Mouse (Mus musculus) liver, embryonic 15.5 days (tissue): Measurements from ENCODE around the gene Cox7a2. TPM values are rescaled to one million over a fixed set of nuclear protein-coding genes. Genes with fewer than 3 reads are reported as not detected.
A peak's percentile ranks its signal among the peaks of the same experiment; 100 is the strongest.

ENCODE experiments used
- ATAC-seq: fragments of 200-750 bp; cut with Nextera tagmentation; 2 replicates; pipeline ENCODE4 v1.8.0; 2017; ENCODE audit warnings: moderate number of reproducible peaks, mild to moderate bottlenecking, moderate library complexity; ENCODE audit not compliant: insufficient read depth
- H3K27ac ChIP-seq: fragments of 300-500 bp; sonication (generic); replicated peaks from 2 replicates; pipeline ENCODE4 v1.5.1; 2015; ENCODE audit warnings: mild to moderate bottlenecking, inconsistent platforms
- H3K27me3 ChIP-seq: fragments of 300-500 bp; sonication (generic); 2 replicates; pipeline ENCODE4 v1.6.1; 2015; ENCODE audit warnings: mild to moderate bottlenecking, inconsistent platforms
- H3K36me3 ChIP-seq: fragments of 300-500 bp; sonication (generic); replicated peaks from 2 replicates; pipeline ENCODE4 v1.6.1; 2015; ENCODE audit warnings: moderate library complexity, mild to moderate bottlenecking, inconsistent platforms
- H3K4me1 ChIP-seq: fragments of 300-500 bp; sonication (generic); replicated peaks from 2 replicates; pipeline ENCODE4 v1.6.1; 2015; ENCODE audit warnings: inconsistent platforms
- H3K4me2 ChIP-seq: fragments of 300-500 bp; sonication (generic); 2 replicates; pipeline ENCODE4 v1.6.1; 2015; ENCODE audit warnings: moderate library complexity, mild to moderate bottlenecking, inconsistent platforms
- H3K4me3 ChIP-seq: fragments of 300-500 bp; sonication (generic); replicated peaks from 2 replicates; pipeline ENCODE4 v1.5.1; 2015; ENCODE audit warnings: mild to moderate bottlenecking, inconsistent platforms
- H3K9ac ChIP-seq: fragments of 300-500 bp; sonication (generic); 2 replicates; pipeline ENCODE4 v1.6.1; 2015; ENCODE audit warnings: moderate library complexity, mild to moderate bottlenecking, inconsistent platforms
- H3K9me3 ChIP-seq: fragments of 300-500 bp; sonication (generic); replicated peaks from 2 replicates; pipeline ENCODE4 v1.6.1; 2016; ENCODE audit warnings: inconsistent platforms
- WGBS: fragments of 180-500 bp; shearing (Covaris S2); methylation state at CpG from one replicate; pipeline ENCODE4 v1.1.7; 2015; ENCODE audit warnings: mixed read lengths; ENCODE audit not compliant: insufficient replicate concordance; 5-methylcytosine and 5-hydroxymethylcytosine counted together
- polyA plus RNA-seq: library from polyadenylated mRNA; unstranded; fragments of >200 nt; fragmentation: Nextera tagmentation; extraction: Ambion mirVana; gene quantifications from 2 replicates; pipeline ENCODE4 v1.2.1, GENCODE M21; 2015

The Cox7a2 gene
- polyA plus RNA-seq, 1 experiment from 2014 or later = 436 TPM

GRCm38 (mm10) chr9:79723090-79723489, 36.6 kb downstream of the Cox7a2 start:
- Histone ChIP-seq H3K4me2 (no peak overlapping the region), H3K36me3 (no peaks in the 10 kb centered on the region), H3K9me3 (no peaks in the 10 kb centered on the region), H3K27me3 (peaks cover 44% of the 10 kb centered on the region), H3K9ac (no peak overlapping the region), H3K27ac (no peak overlapping the region), H3K4me1 (peaks cover 7% of the 10 kb centered on the region; the same call in 1 of the 2 replicates), H3K4me3 (no peak overlapping the region)
- WGBS = 27% methylated on average over 5 of the region's 5 CpGs
- no peak for ATAC-seq

- peaks cover 59% of the 10 kb centered on the region for H3K27me3 ChIP-seq
- no peak overlapping the region for H3K27ac ChIP-seq
- no peak overlapping the region for H3K4me3 ChIP-seq
- no peak overlapping the region for H3K9ac ChIP-seq
- H3K4me2 ChIP-seq = no peak overlapping the region
- WGBS = 7% methylated on average over 9 of the region's 9 CpGs
- H3K9me3 ChIP-seq = no peaks in the 10 kb centered on the region
- no peaks in the 10 kb centered on the region for H3K36me3 ChIP-seq
- no peak for ATAC-seq
- peaks cover 7% of the 10 kb centered on the region; the same call in 1 of the 2 replicates for H3K4me1 ChIP-seq
Measured at GRCm38 (mm10) chr9:79721056-79721455, 38.6 kb downstream of the Cox7a2 start.

GRCm38 (mm10) chr9:79720143-79720542, 39.5 kb downstream of the Cox7a2 start:
- ATAC-seq = no peak
- no peak overlapping the region for H3K4me3 ChIP-seq
- H3K27me3 ChIP-seq = peaks cover 63% of the 10 kb centered on the region
- H3K4me1 ChIP-seq = peaks cover 7% of the 10 kb centered on the region; the same call in 1 of the 2 replicates
- H3K27ac ChIP-seq = no peak overlapping the region
- no peaks in the 10 kb centered on the region for H3K9me3 ChIP-seq
- no peaks in the 10 kb centered on the region for H3K36me3 ChIP-seq
- H3K4me2 ChIP-seq = no peak overlapping the region
- H3K9ac ChIP-seq = no peak overlapping the region
- 17% methylated on average over 9 of the region's 9 CpGs for WGBS

- ATAC-seq = no peak
- Histone ChIP-seq H3K9me3 (no peaks in the 10 kb centered on the region), H3K4me3 (0 out of 2 replicates have a peak overlapping the region, but pooled peaks have one; percentile 38), H3K9ac (no peak overlapping the region), H3K4me2 (peak overlapping the region; percentile 61), H3K27me3 (peaks cover 70% of the 10 kb centered on the region), H3K27ac (no peak overlapping the region), H3K4me1 (peaks cover 7% of the 10 kb centered on the region; the same call in 1 of the 2 replicates), H3K36me3 (no peaks in the 10 kb centered on the region)
- 2% methylated on average over 28 of the region's 28 CpGs for WGBS
Measured at GRCm38 (mm10) chr9:79719451-79719850, 40.2 kb downstream of the Cox7a2 start.

GRCm38 (mm10) chr9:79718481-79719370, 41.0 kb downstream of the Cox7a2 start, which contains the start of gene Col12a1:
Gene Col12a1 (minus strand): TSS chr9:79718831.
- Histone ChIP-seq H3K4me3 (peak within 1 kb of the TSS; percentile 38), H3K36me3 (no peaks in the 10 kb centered on the region), H3K4me2 (peak within 1 kb of the TSS; percentile 61), H3K9me3 (no peaks in the 10 kb centered on the region), H3K9ac (no peak within 1 kb of the TSS), H3K27ac (no peak within 1 kb of the TSS), H3K27me3 (peaks cover 73% of the 10 kb centered on the region), H3K4me1 (peaks cover 7% of the 10 kb centered on the region; the same call in 1 of the 2 replicates)
- under 1% methylated on average over 64 of the region's 64 CpGs for WGBS
- no peak for ATAC-seq

GRCm38 (mm10) chr9:79717836-79718475, 41.7 kb downstream of the Cox7a2 start:
- WGBS = 3% methylated on average over 22 of the region's 22 CpGs
- Histone ChIP-seq H3K9ac (no peak overlapping the region), H3K27me3 (peaks cover 73% of the 10 kb centered on the region), H3K4me2 (peak overlapping the region; percentile 61), H3K9me3 (no peaks in the 10 kb centered on the region), H3K4me3 (peak overlapping the region; percentile 38), H3K4me1 (peaks cover 7% of the 10 kb centered on the region; the same call in 1 of the 2 replicates), H3K36me3 (no peaks in the 10 kb centered on the region), H3K27ac (no peak overlapping the region)
- ATAC-seq = no peak

- WGBS = 10% methylated on average over 23 of the region's 23 CpGs
- Histone ChIP-seq H3K36me3 (no peaks in the 10 kb centered on the region), H3K4me1 (peaks cover 7% of the 10 kb centered on the region; the same call in 1 of the 2 replicates), H3K27ac (no peak overlapping the region), H3K9me3 (no peaks in the 10 kb centered on the region), H3K4me2 (no peak overlapping the region), H3K27me3 (peaks cover 69% of the 10 kb centered on the region), H3K4me3 (no peak overlapping the region), H3K9ac (no peak overlapping the region)
- ATAC-seq = no peak
Measured at GRCm38 (mm10) chr9:79716909-79717835, 42.5 kb downstream of the Cox7a2 start.

GRCm38 (mm10) chr9:79716496-79716895, 43.2 kb downstream of the Cox7a2 start:
- H3K9ac ChIP-seq = no peak overlapping the region

GRCm38 (mm10) chr9:79714471-79715045, 45.1 kb downstream of the Cox7a2 start:
- Histone ChIP-seq H3K27me3 (peaks cover 44% of the 10 kb centered on the region), H3K4me2 (peak overlapping the region; percentile 51), H3K27ac (no peak overlapping the region), H3K9me3 (no peaks in the 10 kb centered on the region), H3K9ac (no peak overlapping the region), H3K4me3 (peak overlapping the region; percentile 12; the same call in 1 of the 2 replicates), H3K36me3 (no peaks in the 10 kb centered on the region), H3K4me1 (peaks cover 7% of the 10 kb centered on the region; the same call in 1 of the 2 replicates)
- ATAC-seq = no peak
- 7% methylated on average over 16 of the region's 16 CpGs for WGBS

More at GRCm38 (mm10) chr9:79716496-79716895, 43.2 kb downstream of the Cox7a2 start:
- Histone ChIP-seq H3K27ac (no peak overlapping the region), H3K36me3 (no peaks in the 10 kb centered on the region), H3K27me3 (peaks cover 62% of the 10 kb centered on the region), H3K4me3 (no peak overlapping the region), H3K4me2 (no peak overlapping the region), H3K4me1 (peaks cover 7% of the 10 kb centered on the region; the same call in 1 of the 2 replicates), H3K9me3 (no peaks in the 10 kb centered on the region)
- no peak for ATAC-seq
- WGBS = 38% methylated on average over 5 of the region's 5 CpGs
